Mouse (Mus musculus): ENCODE results near the gene Usp18.

Usp18 gene

GRCm38 (mm10) chr6:121299954-121300353 lies 54.2 kb downstream of the Usp18 start, which contains the start of gene Slc6a13:
Slc6a13 (plus strand) TSS chr6:121300227.
- peak; percentile 1 for DNase-seq (ENCODE audit: extremely low read depth, low read depth, low spot score)

GRCm38 (mm10) chr6:121300504-121300903 lies 54.8 kb downstream of the Usp18 start:
- no peak for DNase-seq (ENCODE audit: extremely low read depth, low read depth, low spot score)

- DNase-seq (ENCODE audit: extremely low read depth, low read depth, low spot score) = no peak
Measured at GRCm38 (mm10) chr6:121303466-121304220, 57.9 kb downstream of the Usp18 start.

- DNase-seq (ENCODE audit: extremely low read depth, low read depth, low spot score) = no peak
Measured at GRCm38 (mm10) chr6:121304630-121305029, 58.9 kb downstream of the Usp18 start.

GRCm38 (mm10) chr6:121305571-121305970 lies 59.9 kb downstream of the Usp18 start:
- DNase-seq (ENCODE audit: extremely low read depth, low read depth, low spot score) = no peak

- DNase-seq (ENCODE audit: extremely low read depth, low read depth, low spot score) = no peak
Measured at GRCm38 (mm10) chr6:121310984-121311383, 65.3 kb downstream of the Usp18 start.

GRCm38 (mm10) chr6:121319099-121319498 lies 73.4 kb downstream of the Usp18 start:
- no peak for DNase-seq (ENCODE audit: extremely low read depth, low read depth, low spot score)
